Mouse (Mus musculus): ENCODE results near the gene Spata21. TPM values are rescaled to one million over a fixed set of nuclear protein-coding genes. Genes with fewer than 3 reads are reported as not detected.

Gene Spata21
- polyA plus RNA-seq, 1 experiment from 2014 or later = not detected

DNA sequence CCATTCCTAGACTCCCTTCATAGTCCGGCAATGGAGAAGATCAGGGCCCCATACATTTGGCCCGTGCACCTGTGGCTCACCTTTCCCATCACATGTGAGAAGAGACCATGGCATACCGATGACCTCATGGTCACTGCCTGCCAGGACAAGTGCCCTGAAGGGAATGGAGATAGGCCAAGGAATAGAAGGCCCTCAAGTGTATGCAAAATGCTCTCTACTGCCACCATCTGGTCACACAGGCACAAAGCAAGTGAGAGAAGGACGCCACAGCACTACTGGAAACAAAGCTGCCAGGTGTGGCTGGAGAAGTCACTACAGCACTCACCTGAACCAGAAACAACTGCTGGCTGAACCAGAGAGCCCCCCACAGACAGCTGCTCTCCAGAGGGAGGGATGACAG, 18.4 kb upstream of the Spata21 start:
- ATAC-seq (ENCODE audit: low FRiP score) = peak; percentile 49; the same call in 1 of the 2 replicates
- H3K4me2 ChIP-seq = no peak overlapping the region
- WGBS = 66% methylated on average over 4 of the region's 4 CpGs
- no peak overlapping the region for H3K27ac ChIP-seq (ENCODE audit: low read depth, low read length)
- H3K4me3 ChIP-seq (ENCODE audit: low read depth, low read length) = no peak overlapping the region
- peaks cover 29% of the 10 kb centered on the region for H3K36me3 ChIP-seq (ENCODE audit: control insufficient read depth, insufficient read depth, low read length)
- H3K9ac ChIP-seq (ENCODE audit: low read length) = no peak overlapping the region
- H3K9me3 ChIP-seq (ENCODE audit: control insufficient read depth, low read length) = no peaks in the 10 kb centered on the region
- no peaks in the 10 kb centered on the region for H3K27me3 ChIP-seq (ENCODE audit: control insufficient read depth, insufficient read depth, low read length)
- H3K4me1 ChIP-seq (ENCODE audit: control insufficient read depth, insufficient read depth, low read length) = no peaks in the 10 kb centered on the region
- DNase-seq (ENCODE audit: low spot score, missing footprints) = peak; percentile 94

DNA sequence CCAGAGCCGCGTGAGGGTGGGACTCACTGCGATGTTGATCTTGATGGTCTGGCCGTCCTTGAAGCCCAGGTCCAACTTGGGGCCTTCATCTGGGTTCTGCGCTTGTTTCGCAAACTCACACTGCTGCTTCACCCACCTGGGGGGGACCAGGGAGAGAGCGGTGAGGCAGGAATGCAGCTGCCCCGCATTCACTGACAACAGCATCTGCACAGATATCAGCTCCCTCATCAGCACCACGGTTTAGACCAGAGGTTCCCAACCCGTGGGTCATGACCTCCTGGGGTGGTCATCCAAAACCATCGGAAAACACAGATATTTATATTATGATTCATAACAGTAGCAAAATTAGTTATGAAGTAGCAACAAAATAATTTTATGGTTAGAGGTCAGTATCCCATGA, 15.6 kb upstream of the Spata21 start:
- no peaks in the 10 kb centered on the region for H3K9me3 ChIP-seq (ENCODE audit: control insufficient read depth, low read length)
- no peaks in the 10 kb centered on the region for H3K27me3 ChIP-seq (ENCODE audit: control insufficient read depth, insufficient read depth, low read length)
- H3K4me1 ChIP-seq (ENCODE audit: control insufficient read depth, insufficient read depth, low read length) = peaks cover 9% of the 10 kb centered on the region
- WGBS = 95% methylated on average over 11 of the region's 11 CpGs
- H3K9ac ChIP-seq (ENCODE audit: low read length) = no peak overlapping the region
- ATAC-seq (ENCODE audit: low FRiP score) = no peak
- no peak overlapping the region for H3K4me3 ChIP-seq (ENCODE audit: low read depth, low read length)
- H3K4me2 ChIP-seq = no peak overlapping the region
- H3K36me3 ChIP-seq (ENCODE audit: control insufficient read depth, insufficient read depth, low read length) = peaks cover 21% of the 10 kb centered on the region
- no peak for DNase-seq (ENCODE audit: low spot score, missing footprints)
- no peak overlapping the region for H3K27ac ChIP-seq (ENCODE audit: low read depth, low read length)

- H3K9me3 ChIP-seq (ENCODE audit: control insufficient read depth, low read length) = no peaks in the 10 kb centered on the region
- WGBS = 95% methylated on average over 9 of the region's 9 CpGs
- no peak overlapping the region for H3K9ac ChIP-seq (ENCODE audit: low read length)
- no peaks in the 10 kb centered on the region for H3K27me3 ChIP-seq (ENCODE audit: control insufficient read depth, insufficient read depth, low read length)
- no peak for ATAC-seq (ENCODE audit: low FRiP score)
- no peak overlapping the region for H3K27ac ChIP-seq (ENCODE audit: low read depth, low read length)
- no peak overlapping the region for H3K4me2 ChIP-seq
- H3K4me1 ChIP-seq (ENCODE audit: control insufficient read depth, insufficient read depth, low read length) = peaks cover 11% of the 10 kb centered on the region
- no peak overlapping the region for H3K4me3 ChIP-seq (ENCODE audit: low read depth, low read length)
- DNase-seq (ENCODE audit: low spot score, missing footprints) = no peak
- peaks cover 14% of the 10 kb centered on the region for H3K36me3 ChIP-seq (ENCODE audit: control insufficient read depth, insufficient read depth, low read length)
Observed at GRCm38 (mm10) chr4:141073661-141074060, 14.5 kb upstream of the Spata21 start.

GRCm38 (mm10) chr4:141074109-141074508, 14.0 kb upstream of the Spata21 start:
- Histone ChIP-seq H3K36me3 (ENCODE audit: control insufficient read depth, insufficient read depth, low read length) (peaks cover 11% of the 10 kb centered on the region), H3K9ac (ENCODE audit: low read length) (no peak overlapping the region), H3K27ac (ENCODE audit: low read depth, low read length) (no peak overlapping the region), H3K4me1 (ENCODE audit: control insufficient read depth, insufficient read depth, low read length) (peaks cover 11% of the 10 kb centered on the region), H3K4me2 (no peak overlapping the region), H3K4me3 (ENCODE audit: low read depth, low read length) (no peak overlapping the region), H3K27me3 (ENCODE audit: control insufficient read depth, insufficient read depth, low read length) (no peaks in the 10 kb centered on the region), H3K9me3 (ENCODE audit: control insufficient read depth, low read length) (no peaks in the 10 kb centered on the region)
- no peak for DNase-seq (ENCODE audit: low spot score, missing footprints)
- WGBS = 97% methylated on average over 4 of the region's 4 CpGs
- no peak for ATAC-seq (ENCODE audit: low FRiP score)

- ATAC-seq (ENCODE audit: low FRiP score) (no peak), DNase-seq (ENCODE audit: low spot score, missing footprints) (no peak)
- peaks cover 11% of the 10 kb centered on the region for H3K4me1 ChIP-seq (ENCODE audit: control insufficient read depth, insufficient read depth, low read length)
- WGBS = 81% methylated on average over 17 of the region's 17 CpGs
- H3K9me3 ChIP-seq (ENCODE audit: control insufficient read depth, low read length) = no peaks in the 10 kb centered on the region
- H3K36me3 ChIP-seq (ENCODE audit: control insufficient read depth, insufficient read depth, low read length) = peaks cover 5% of the 10 kb centered on the region; the same call in 1 of the 2 replicates
- no peaks in the 10 kb centered on the region for H3K27me3 ChIP-seq (ENCODE audit: control insufficient read depth, insufficient read depth, low read length)
- H3K4me2 ChIP-seq = peak overlapping the region; percentile 95
- no peak overlapping the region for H3K27ac ChIP-seq (ENCODE audit: low read depth, low read length)
- H3K4me3 ChIP-seq (ENCODE audit: low read depth, low read length) = peak overlapping the region; percentile 89
- peak overlapping the region; percentile 84 for H3K9ac ChIP-seq (ENCODE audit: low read length)
Observed at GRCm38 (mm10) chr4:141076761-141077506, 11.2 kb upstream of the Spata21 start.

DNA sequence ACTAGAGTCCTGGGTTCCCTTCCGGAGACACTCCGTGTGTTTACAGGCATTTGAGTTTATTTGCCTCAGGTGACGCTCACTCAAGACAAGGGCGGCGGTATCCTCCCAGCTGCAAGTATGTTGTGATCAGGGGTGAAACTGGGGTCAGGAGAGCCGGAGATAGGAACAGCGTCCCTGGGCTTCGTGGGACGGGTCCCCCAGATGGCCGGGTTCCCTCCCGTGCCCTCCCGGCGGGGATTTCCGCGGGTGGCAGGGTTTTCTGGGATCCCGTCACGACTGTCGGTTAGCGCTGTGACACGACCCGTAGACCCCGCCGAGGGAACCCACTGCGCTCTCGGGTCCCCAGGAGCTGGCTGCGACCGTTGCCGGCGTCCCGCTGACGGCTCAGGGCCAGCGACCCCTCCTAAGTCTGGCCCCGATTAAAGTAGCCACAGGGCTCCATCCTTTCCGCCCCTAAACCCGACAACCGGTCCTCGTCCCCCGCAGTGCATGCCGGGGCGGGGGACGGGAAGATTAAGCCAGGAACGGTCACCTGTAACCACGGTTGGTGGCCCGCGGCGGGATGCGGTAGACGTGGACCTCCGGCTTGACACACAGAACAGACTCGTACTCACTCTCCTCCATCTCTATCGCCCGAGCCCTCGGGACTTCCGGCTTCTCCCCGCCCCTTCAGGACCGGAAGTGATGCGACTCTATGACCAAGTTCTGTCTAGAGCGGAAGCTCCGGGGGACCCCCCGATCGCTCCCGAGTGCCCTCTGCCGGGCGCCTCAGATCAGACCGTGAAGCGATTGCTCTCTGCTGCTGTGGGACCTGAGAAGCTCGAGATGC, 10.2 kb upstream of the Spata21 start, which contains the start of gene Necap2:
Gene Necap2 (minus strand): TSS at position 677 of the 829 bp plus-strand sequence.
- H3K4me1 ChIP-seq (ENCODE audit: control insufficient read depth, insufficient read depth, low read length) = peaks cover 11% of the 10 kb centered on the region
- H3K9ac ChIP-seq (ENCODE audit: low read length) = peak within 1 kb of the TSS; percentile 84
- H3K4me2 ChIP-seq = peak within 1 kb of the TSS; percentile 95
- peak within 1 kb of the TSS; percentile 89 for H3K4me3 ChIP-seq (ENCODE audit: low read depth, low read length)
- ATAC-seq (ENCODE audit: low FRiP score) (peak; percentile 92), DNase-seq (ENCODE audit: low spot score, missing footprints) (peak; percentile 100)
- no peaks in the 10 kb centered on the region for H3K9me3 ChIP-seq (ENCODE audit: control insufficient read depth, low read length)
- H3K36me3 ChIP-seq (ENCODE audit: control insufficient read depth, insufficient read depth, low read length) = peaks cover 5% of the 10 kb centered on the region; the same call in 1 of the 2 replicates
- H3K27me3 ChIP-seq (ENCODE audit: control insufficient read depth, insufficient read depth, low read length) = no peaks in the 10 kb centered on the region
- no peak within 1 kb of the TSS; the same call in 1 of the 2 replicates for H3K27ac ChIP-seq (ENCODE audit: low read depth, low read length)
- 1% methylated on average over 61 of the region's 67 CpGs for WGBS

- Histone ChIP-seq H3K36me3 (ENCODE audit: control insufficient read depth, insufficient read depth, low read length) (0 out of 2 replicates have a peak, but pooled peaks cover 3% of the 10 kb centered on the region), H3K9me3 (ENCODE audit: control insufficient read depth, low read length) (no peaks in the 10 kb centered on the region), H3K4me1 (ENCODE audit: control insufficient read depth, insufficient read depth, low read length) (peaks cover 11% of the 10 kb centered on the region), H3K27me3 (ENCODE audit: control insufficient read depth, insufficient read depth, low read length) (no peaks in the 10 kb centered on the region), H3K4me3 (ENCODE audit: low read depth, low read length) (peak overlapping the region; percentile 89; the same call in 1 of the 2 replicates), H3K9ac (ENCODE audit: low read length) (no peak overlapping the region), H3K4me2 (no peak overlapping the region), H3K27ac (ENCODE audit: low read depth, low read length) (no peak overlapping the region)
- no peak for DNase-seq (ENCODE audit: low spot score, missing footprints)
- 72% methylated on average over 18 of the region's 18 CpGs for WGBS
- ATAC-seq (ENCODE audit: low FRiP score) = peak; percentile 38; the same call in 1 of the 2 replicates
Observed at GRCm38 (mm10) chr4:141078510-141079137, 9.5 kb upstream of the Spata21 start.

GRCm38 (mm10) chr4:141086862-141087261, 1.3 kb upstream of the Spata21 start:
- no peaks in the 10 kb centered on the region for H3K36me3 ChIP-seq (ENCODE audit: control insufficient read depth, insufficient read depth, low read length)
- no peaks in the 10 kb centered on the region for H3K9me3 ChIP-seq (ENCODE audit: control insufficient read depth, low read length)
- H3K4me3 ChIP-seq (ENCODE audit: low read depth, low read length) = no peak overlapping the region
- DNase-seq (ENCODE audit: low spot score, missing footprints) = no peak
- 79% methylated on average over 10 of the region's 10 CpGs for WGBS
- H3K4me2 ChIP-seq = no peak overlapping the region
- no peak overlapping the region for H3K9ac ChIP-seq (ENCODE audit: low read length)
- no peak for ATAC-seq (ENCODE audit: low FRiP score)
- H3K27me3 ChIP-seq (ENCODE audit: control insufficient read depth, insufficient read depth, low read length) = no peaks in the 10 kb centered on the region
- no peak overlapping the region for H3K27ac ChIP-seq (ENCODE audit: low read depth, low read length)
- H3K4me1 ChIP-seq (ENCODE audit: control insufficient read depth, insufficient read depth, low read length) = no peaks in the 10 kb centered on the region

Data from midbrain, embryonic 11.5 days (tissue).